Mouse (Mus musculus) C2C12 (cell line): ENCODE data around the gene Fbxo41. TPM values are rescaled to one million over a fixed set of nuclear protein-coding genes. Genes with fewer than 3 reads are reported as not detected.

Source experiments
- H3K27me3 ChIP-seq: one replicate; pipeline ENCODE4 v1.6.1; 2011; ENCODE audit not compliant: control insufficient read depth, insufficient read depth, insufficient read length
- H3K36me3 ChIP-seq: one replicate; pipeline ENCODE4 v1.6.1; 2011; ENCODE audit not compliant: control insufficient read depth, insufficient read depth
- H3K4me3 ChIP-seq: one replicate; pipeline ENCODE4 v1.5.1; 2011; ENCODE audit warnings: mild to moderate bottlenecking, control low read depth; ENCODE audit not compliant: poor library complexity, insufficient read depth, severe bottlenecking
- H3K79me2 ChIP-seq: one replicate; pipeline ENCODE4 v1.6.1; 2011; ENCODE audit not compliant: control insufficient read depth, insufficient read depth
- H3K79me3 ChIP-seq: one replicate; pipeline ENCODE4 v1.6.1; 2011; ENCODE audit warnings: low read depth, control low read depth
- H3ac ChIP-seq: one replicate; pipeline ENCODE3; 2011; ENCODE audit warnings: low read depth; ENCODE audit not compliant: control insufficient read depth, insufficient read length
- CEBPB ChIP-seq: IDR thresholded peaks from one replicate; pipeline ENCODE4 v1.6.1; 2011; ENCODE audit warnings: low read depth, mild to moderate bottlenecking, control low read depth, moderate library complexity
- CTCF ChIP-seq: IDR thresholded peaks from one replicate; pipeline ENCODE4 v1.5.1; 2011; ENCODE audit not compliant: control insufficient read depth, insufficient read depth, insufficient read length
- FOSL1 ChIP-seq: IDR thresholded peaks from one replicate; pipeline ENCODE4 v1.8.0; 2011; ENCODE audit warnings: mild to moderate bottlenecking, low read length; ENCODE audit not compliant: poor library complexity, insufficient read depth, severe bottlenecking
- MAX ChIP-seq: IDR thresholded peaks from one replicate; pipeline ENCODE4 v1.6.1; 2011; ENCODE audit warnings: mild to moderate bottlenecking, control low read depth
- MYOD1 ChIP-seq: IDR thresholded peaks from one replicate; pipeline ENCODE4 v1.6.1; 2011; ENCODE audit warnings: low read depth; ENCODE audit not compliant: control insufficient read depth, insufficient read length
- MYOG ChIP-seq: IDR thresholded peaks from one replicate; pipeline ENCODE4 v1.6.1; 2011; ENCODE audit not compliant: control insufficient read depth, insufficient read length; ENCODE audit errors: extremely low read depth
- USF1 ChIP-seq: IDR thresholded peaks from one replicate; pipeline ENCODE4 v1.6.1; 2011; ENCODE audit warnings: low read depth, mild to moderate bottlenecking, control low read depth, moderate library complexity
- polyA plus RNA-seq: library from polyadenylated mRNA; unstranded; fragments of >200 nt; fragmentation: generic; extraction: Trizol; gene quantifications from one replicate; pipeline ENCODE4 v1.2.1, GENCODE M21; 2012; ENCODE audit warnings: missing spikeins

Fbxo41 gene
- polyA plus RNA-seq, 1 experiment: 0.02 TPM

GRCm38 (mm10) chr6:85436204-85436603 lies 66.6 kb downstream of the Fbxo41 start:
- Histone ChIP-seq H3ac (no peak overlapping the region), H3K79me2 (peaks cover 73% of the 10 kb centered on the region), H3K27me3 (no peaks in the 10 kb centered on the region), H3K4me3 (no peak overlapping the region), H3K79me3 (peaks cover 53% of the 10 kb centered on the region), H3K36me3 (peaks cover 32% of the 10 kb centered on the region)
- TF ChIP-seq FOSL1 (no peak), MYOD1 (no peak), MYOG (no peak), CEBPB (no peak), CTCF (no peak), MAX (no peak), USF1 (no peak)

GRCm38 (mm10) chr6:85433865-85434264 lies 68.9 kb downstream of the Fbxo41 start:
- H3K36me3 ChIP-seq: peaks cover 12% of the 10 kb centered on the region
- no peak overlapping the region for H3K4me3 ChIP-seq
- H3ac ChIP-seq: no peak overlapping the region
- no peaks in the 10 kb centered on the region for H3K27me3 ChIP-seq
- H3K79me2 ChIP-seq: peaks cover 72% of the 10 kb centered on the region
- TF ChIP-seq CTCF (no peak), CEBPB (no peak), MYOG (no peak), MYOD1 (no peak), USF1 (no peak), MAX (no peak), FOSL1 (no peak)
- H3K79me3 ChIP-seq: peaks cover 52% of the 10 kb centered on the region

GRCm38 (mm10) chr6:85431842-85432431 lies 70.9 kb downstream of the Fbxo41 start, which contains the start of gene Smyd5:
Smyd5 (plus strand) TSS chr6:85431989.
- Histone ChIP-seq H3K79me2 (peaks cover 53% of the 10 kb centered on the region), H3K4me3 (peak within 1 kb of the TSS; percentile 78), H3K79me3 (peaks cover 40% of the 10 kb centered on the region), H3ac (peak within 1 kb of the TSS; percentile 83), H3K27me3 (peaks cover 8% of the 10 kb centered on the region), H3K36me3 (no peaks in the 10 kb centered on the region)
- TF ChIP-seq USF1: no peak
- TF ChIP-seq CTCF: no peak
- peak; percentile 83 for TF ChIP-seq MAX
- no peak for TF ChIP-seq CEBPB

GRCm38 (mm10) chr6:85431274-85431841 lies 71.4 kb downstream of the Fbxo41 start:
- Histone ChIP-seq H3K79me3 (peaks cover 39% of the 10 kb centered on the region), H3K79me2 (peaks cover 47% of the 10 kb centered on the region), H3K36me3 (no peaks in the 10 kb centered on the region), H3K4me3 (peak overlapping the region; percentile 78), H3ac (no peak overlapping the region), H3K27me3 (peaks cover 11% of the 10 kb centered on the region)
- TF ChIP-seq MYOG (no peak), MYOD1 (no peak), USF1 (no peak), CEBPB (no peak), CTCF (no peak), MAX (no peak), FOSL1 (no peak)

GRCm38 (mm10) chr6:85423836-85424379 lies 78.9 kb downstream of the Fbxo41 start, which contains the start of gene Noto:
Noto (plus strand) TSS chr6:85423886.
- Histone ChIP-seq H3K4me3 (no peak within 1 kb of the TSS), H3K79me2 (no peaks in the 10 kb centered on the region), H3K36me3 (no peaks in the 10 kb centered on the region), H3K79me3 (no peaks in the 10 kb centered on the region), H3ac (no peak within 1 kb of the TSS), H3K27me3 (peaks cover 48% of the 10 kb centered on the region)
- TF ChIP-seq MAX: no peak
- no peak for TF ChIP-seq CTCF
- TF ChIP-seq FOSL1: no peak
- TF ChIP-seq MYOG: no peak
- TF ChIP-seq CEBPB: no peak
- no peak for TF ChIP-seq USF1
- TF ChIP-seq MYOD1: no peak

Other genes with a start within 250 kb of the Fbxo41 start
- 2.2 TPM for gene Sfxn5, start 169.6 kb downstream of the Fbxo41 start, polyA plus RNA-seq
- gene Rab11fip5, start 128.4 kb downstream of the Fbxo41 start, polyA plus RNA-seq: 6.6 TPM
- gene Noto, start 79.1 kb downstream of the Fbxo41 start, polyA plus RNA-seq: not detected
- gene Smyd5, start 71.0 kb downstream of the Fbxo41 start, polyA plus RNA-seq: 67.0 TPM
- gene Cct7, start 51.5 kb downstream of the Fbxo41 start, polyA plus RNA-seq: 531 TPM
- 35.6 TPM for gene Pradc1, start 51.0 kb downstream of the Fbxo41 start, polyA plus RNA-seq
- gene Egr4, start 10.6 kb upstream of the Fbxo41 start, polyA plus RNA-seq: not detected
- gene Alms1, start 84.5 kb upstream of the Fbxo41 start, polyA plus RNA-seq: 1.4 TPM
- not detected for gene Nat8f7, start 210.2 kb upstream of the Fbxo41 start, polyA plus RNA-seq